Mouse (Mus musculus) left cerebral cortex, adult 9 months (tissue): ENCODE measurements around the gene Dock11.

Source experiments
- DNase-seq, 2 experiments: peaks; one replicate each; pipeline ENCODE4 v3.0.0; 2022; ENCODE audit warnings: low spot score in 2 of 2

Gene Dock11

DNA sequence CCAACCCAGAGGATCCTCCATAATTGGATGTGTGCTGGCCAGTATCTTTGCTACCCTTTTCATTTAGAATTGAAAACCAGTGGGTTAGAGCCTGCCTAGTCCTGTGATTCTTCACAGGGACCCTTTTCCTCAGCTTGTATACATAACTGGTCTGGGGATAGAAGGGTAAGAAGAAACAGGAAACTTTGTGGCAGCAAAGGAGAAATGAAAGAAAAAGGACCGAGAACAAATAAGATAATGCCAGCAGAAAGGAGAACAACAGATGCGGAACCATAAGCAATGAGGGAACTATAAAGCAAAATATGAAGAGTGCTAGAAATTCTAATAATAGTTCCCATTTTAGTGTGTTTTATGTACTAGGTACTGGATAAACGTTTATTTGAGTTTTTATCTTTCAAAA is 212.7 kb downstream of the Dock11 start:
- DNase-seq: no peak

GRCm38 (mm10) chrX:36108601-36109000 is 220.0 kb downstream of the Dock11 start:
- no peak for DNase-seq

- no peak for DNase-seq
These were observed 223.2 kb downstream of the Dock11 start, which contains the start of gene Il13ra1 for GRCm38 (mm10) chrX:36111622-36112421. Gene Il13ra1, plus strand, starts transcription at chrX:36112110.

DNA sequence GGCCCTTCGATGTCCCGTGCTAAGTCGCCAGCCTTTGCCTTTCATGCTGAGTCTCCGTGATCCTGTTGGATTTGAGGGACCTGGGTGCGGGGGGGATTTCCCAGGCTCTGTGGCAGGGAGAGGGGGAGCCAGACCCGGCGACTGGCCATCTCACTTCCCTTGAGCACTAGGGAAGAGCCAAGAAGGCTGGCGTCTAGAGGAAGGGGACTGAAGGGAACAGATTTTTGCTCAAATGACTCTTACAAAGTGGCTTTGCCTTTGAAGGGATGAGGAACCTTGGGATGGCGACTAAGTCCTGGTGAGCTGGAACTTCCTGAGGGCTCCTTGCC is 223.8 kb downstream of the Dock11 start:
- no peak for DNase-seq

GRCm38 (mm10) chrX:36115171-36115570 is 226.5 kb downstream of the Dock11 start:
- DNase-seq: no peak
